Mouse (Mus musculus) forelimb bud, embryonic 11.5 days (tissue): ENCODE measurements at regions not wholly inside any gene's neighbourhood (a gene's known extent, or its start where the extent isn't known, plus 50 kb on each side); places are given as distances from the start of the nearest gene placed in this dataset.

ENCODE experiments used
- DNase-seq: peaks from one replicate; pipeline ENCODE4 v3.0.0-alpha.2; 2012; ENCODE audit warnings: low read depth, low spot score

DNA sequence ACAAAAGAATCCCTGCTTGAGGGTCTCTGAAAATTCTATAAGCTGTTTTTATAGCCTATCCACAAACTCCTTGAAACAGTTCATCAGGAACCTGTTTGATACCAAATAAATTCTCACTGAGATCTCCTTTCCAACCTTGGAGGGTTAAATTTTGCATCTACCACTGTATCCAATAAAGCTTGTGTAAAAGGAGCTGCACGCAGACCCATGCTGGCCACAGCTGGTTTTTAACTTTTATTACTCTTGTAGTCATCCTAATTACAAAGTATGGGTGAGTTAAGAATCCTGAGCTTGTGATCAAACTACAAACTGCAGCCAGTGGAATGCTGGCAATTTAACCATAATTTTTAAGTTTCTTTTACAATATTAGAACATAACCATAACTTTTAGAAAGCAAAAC is 59.0 kb upstream of the Ell2 start:
- DNase-seq = peak; percentile 26

DNA sequence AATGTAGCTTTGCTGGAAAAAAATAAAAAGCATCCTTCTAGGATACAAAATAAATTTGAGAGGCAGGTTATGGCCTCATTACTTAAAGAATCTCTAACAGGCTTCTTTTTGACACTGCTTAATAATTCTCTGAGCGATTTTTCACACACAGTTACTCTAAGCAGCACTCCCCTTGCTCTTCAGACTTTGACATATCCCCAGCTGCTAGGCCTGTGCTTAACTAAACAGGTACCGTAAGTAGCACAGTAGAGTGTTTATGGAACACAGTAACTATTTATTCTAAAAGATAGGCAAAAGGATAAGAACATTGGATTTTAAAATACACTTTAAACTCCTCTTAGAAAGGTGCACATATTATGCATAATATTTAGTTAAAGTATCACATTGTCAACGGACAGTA is 54.6 kb upstream of the Ell2 start:
- DNase-seq = no peak

DNA sequence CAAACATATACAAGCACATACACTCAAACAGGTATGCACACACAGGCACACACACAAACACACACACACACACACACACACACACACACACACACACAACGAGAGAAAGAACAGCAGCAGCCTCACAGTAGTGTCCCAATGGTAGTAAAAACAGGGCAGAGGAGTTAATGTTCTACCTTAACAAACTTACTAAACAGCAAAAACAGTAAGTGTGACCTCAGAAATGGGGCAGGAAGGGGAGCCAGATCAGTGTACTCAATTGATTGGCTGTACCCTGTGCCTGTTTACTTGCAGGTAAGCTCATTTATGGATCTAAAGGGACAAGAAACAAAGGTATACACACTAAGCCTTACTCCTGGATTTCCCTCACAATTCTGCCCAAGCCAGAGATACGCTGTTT is 53.6 kb upstream of the Ell2 start:
- no peak for DNase-seq
